Mouse (Mus musculus): ENCODE measurements at regions not wholly inside any gene's neighbourhood (a gene's known extent, or its start where the extent isn't known, plus 50 kb on each side); places are given as distances from the start of the nearest gene placed in this dataset.

GRCm38 (mm10) chr3:105392611-105393514, 59.3 kb upstream of the Kcnd3 start:
- Histone ChIP-seq H3K9me3 (no peaks in the 10 kb centered on the region), H3K4me3 (no peak overlapping the region), H3K9ac (no peak overlapping the region), H3K4me2 (no peak overlapping the region), H3K27me3 (no peaks in the 10 kb centered on the region), H3K36me3 (no peaks in the 10 kb centered on the region), H3K4me1 (replicated peaks) (no peaks in the 10 kb centered on the region), H3K27ac (replicated peaks) (no peak overlapping the region)
- WGBS, result 46% methylated on average over 8 of the region's 8 CpGs
- ATAC-seq (ENCODE audit: low FRiP score, low read depth), result no peak

All from hindbrain, embryonic 15.5 days (tissue).